Mouse (Mus musculus) retina, adult 2 months (tissue): ENCODE results near the gene Zfp213.
A peak's percentile ranks its signal among the peaks of the same experiment; 100 is the strongest.

Experiments
- DNase-seq: peaks from one replicate; pipeline ENCODE4 v3.0.0-alpha.2; 2012; ENCODE audit warnings: low read depth, low spot score

Zfp213 gene

GRCm38 (mm10) chr17:23574130-23574529 is 10.1 kb upstream of the Zfp213 start:
- DNase-seq = no peak

GRCm38 (mm10) chr17:23572059-23572458 is 8.0 kb upstream of the Zfp213 start:
- DNase-seq = no peak

GRCm38 (mm10) chr17:23571084-23571483 is 7.0 kb upstream of the Zfp213 start:
- no peak for DNase-seq

- DNase-seq = no peak
These were observed 6.0 kb upstream of the Zfp213 start for GRCm38 (mm10) chr17:23570017-23570416.

GRCm38 (mm10) chr17:23568370-23568769 is 4.3 kb upstream of the Zfp213 start:
- no peak for DNase-seq

- no peak for DNase-seq
These were observed 2.7 kb upstream of the Zfp213 start for GRCm38 (mm10) chr17:23566787-23567186.

- no peak for DNase-seq
These were observed 304 bp upstream of the Zfp213 start for GRCm38 (mm10) chr17:23564368-23564715.

GRCm38 (mm10) chr17:23559767-23560166 is 4.3 kb downstream of the Zfp213 start:
- DNase-seq = no peak

GRCm38 (mm10) chr17:23555243-23555916 is 8.7 kb downstream of the Zfp213 start:
- no peak for DNase-seq

GRCm38 (mm10) chr17:23554321-23554720 is 9.7 kb downstream of the Zfp213 start:
- no peak for DNase-seq

GRCm38 (mm10) chr17:23553634-23554120 is 10.4 kb downstream of the Zfp213 start:
- DNase-seq = no peak

GRCm38 (mm10) chr17:23552896-23553633 is 11.0 kb downstream of the Zfp213 start:
- DNase-seq = no peak

GRCm38 (mm10) chr17:23551963-23552362 is 12.1 kb downstream of the Zfp213 start:
- DNase-seq = no peak

- DNase-seq = no peak
These were observed 12.6 kb downstream of the Zfp213 start for GRCm38 (mm10) chr17:23551416-23551815.

- no peak for DNase-seq
These were observed 13.2 kb downstream of the Zfp213 start for GRCm38 (mm10) chr17:23550856-23551255.

GRCm38 (mm10) chr17:23550188-23550791 is 13.7 kb downstream of the Zfp213 start:
- DNase-seq = peak; percentile 82

GRCm38 (mm10) chr17:23549441-23549840 is 14.6 kb downstream of the Zfp213 start:
- DNase-seq = no peak

GRCm38 (mm10) chr17:23548615-23549014 is 15.4 kb downstream of the Zfp213 start:
- peak; percentile 67 for DNase-seq

GRCm38 (mm10) chr17:23547681-23548443 is 16.2 kb downstream of the Zfp213 start:
- DNase-seq = no peak

- peak; percentile 70 for DNase-seq
These were observed 17.1 kb downstream of the Zfp213 start for GRCm38 (mm10) chr17:23546702-23547505.

- DNase-seq = peak; percentile 63
These were observed 17.7 kb downstream of the Zfp213 start for GRCm38 (mm10) chr17:23546333-23546701.
